Mouse (Mus musculus) bone marrow macrophage, adult 2 months (primary cell): Measurements from ENCODE around the gene Rbm24.

Source experiments
- CTCF ChIP-seq: IDR thresholded peaks from 2 replicates; pipeline ENCODE4 v1.5.1; 2012; ENCODE audit warnings: low read depth, mild to moderate bottlenecking, low read length, moderate library complexity
- POLR2A ChIP-seq: IDR thresholded peaks from 2 replicates; pipeline ENCODE4 v1.6.1; 2012; ENCODE audit warnings: mild to moderate bottlenecking, low read depth, low read length, borderline replicate concordance

GRCm38 (mm10) chr13:46426651-46427269 is 8.5 kb downstream of the Rbm24 start:
- TF ChIP-seq POLR2A (no peak), CTCF (no peak)
